Mouse (Mus musculus) liver, embryonic 11.5 days (tissue): ENCODE results near the gene Ddc. TPM values are rescaled to one million over a fixed set of nuclear protein-coding genes. Genes with fewer than 3 reads are reported as not detected.

Experiments
- ATAC-seq: fragments of 200-750 bp; cut with Nextera tagmentation; replicated peaks from 2 replicates; pipeline ENCODE4 v1.8.0; 2017; ENCODE audit warnings: moderate number of reproducible peaks, mild to moderate bottlenecking, moderate TSS enrichment, moderate library complexity; ENCODE audit not compliant: low FRiP score
- DNase-seq: peaks from one replicate; pipeline ENCODE4 v3.0.0-alpha.2; 2017; ENCODE audit warnings: low spot score
- H3K27ac ChIP-seq: fragments of 300-500 bp; sonication (generic); 2 replicates; pipeline ENCODE4 v1.5.1; 2014; ENCODE audit warnings: mild to moderate bottlenecking, low read depth, low read length, control low read depth
- H3K27me3 ChIP-seq: fragments of 300-500 bp; sonication (generic); replicated peaks from 2 replicates; pipeline ENCODE4 v1.6.1; 2014; ENCODE audit warnings: low read length, mixed read lengths; ENCODE audit not compliant: control insufficient read depth, insufficient read depth
- H3K36me3 ChIP-seq: fragments of 300-500 bp; sonication (generic); 2 replicates; pipeline ENCODE4 v1.6.1; 2014; ENCODE audit warnings: mild to moderate bottlenecking, low read length, moderate library complexity, mixed read lengths; ENCODE audit not compliant: control insufficient read depth, insufficient read depth
- H3K4me1 ChIP-seq: fragments of 300-500 bp; sonication (generic); replicated peaks from 2 replicates; pipeline ENCODE4 v1.6.1; 2014; ENCODE audit warnings: low read length, mixed read lengths; ENCODE audit not compliant: control insufficient read depth, insufficient read depth
- H3K4me2 ChIP-seq: fragments of 300-500 bp; sonication (generic); 2 replicates; pipeline ENCODE4 v1.6.1; 2014; ENCODE audit warnings: mild to moderate bottlenecking, control low read depth, moderate library complexity
- H3K4me3 ChIP-seq: fragments of 300-500 bp; sonication (generic); 2 replicates; pipeline ENCODE4 v1.5.1; 2014; ENCODE audit warnings: low read depth, low read length, control low read depth
- H3K9ac ChIP-seq: fragments of 300-500 bp; sonication (generic); 2 replicates; pipeline ENCODE4 v1.6.1; 2014; ENCODE audit warnings: low read depth, low read length, control low read depth
- H3K9me3 ChIP-seq: fragments of 300-500 bp; sonication (generic); 2 replicates; pipeline ENCODE4 v1.6.1; 2016; ENCODE audit warnings: low read length, inconsistent platforms, mixed read lengths; ENCODE audit not compliant: control insufficient read depth
- whole genome bisulfite sequencing: fragments of 180-500 bp; shearing (Covaris S2); extraction: QIAGEN DNeasy Blood & Tissue Kit; methylation state at CpG from one replicate; pipeline ENCODE4 v1.1.7; 2014; 5-methylcytosine and 5-hydroxymethylcytosine counted together
- polyA plus RNA-seq: library from polyadenylated mRNA; unstranded; fragments of >200 nt; fragmentation: Nextera tagmentation; extraction: Ambion mirVana; gene quantifications from 2 replicates; pipeline ENCODE4 v1.2.1, GENCODE M21; 2014

Ddc gene
- 15.9 and 17.2 TPM in 2 replicates for polyA plus RNA-seq

DNA sequence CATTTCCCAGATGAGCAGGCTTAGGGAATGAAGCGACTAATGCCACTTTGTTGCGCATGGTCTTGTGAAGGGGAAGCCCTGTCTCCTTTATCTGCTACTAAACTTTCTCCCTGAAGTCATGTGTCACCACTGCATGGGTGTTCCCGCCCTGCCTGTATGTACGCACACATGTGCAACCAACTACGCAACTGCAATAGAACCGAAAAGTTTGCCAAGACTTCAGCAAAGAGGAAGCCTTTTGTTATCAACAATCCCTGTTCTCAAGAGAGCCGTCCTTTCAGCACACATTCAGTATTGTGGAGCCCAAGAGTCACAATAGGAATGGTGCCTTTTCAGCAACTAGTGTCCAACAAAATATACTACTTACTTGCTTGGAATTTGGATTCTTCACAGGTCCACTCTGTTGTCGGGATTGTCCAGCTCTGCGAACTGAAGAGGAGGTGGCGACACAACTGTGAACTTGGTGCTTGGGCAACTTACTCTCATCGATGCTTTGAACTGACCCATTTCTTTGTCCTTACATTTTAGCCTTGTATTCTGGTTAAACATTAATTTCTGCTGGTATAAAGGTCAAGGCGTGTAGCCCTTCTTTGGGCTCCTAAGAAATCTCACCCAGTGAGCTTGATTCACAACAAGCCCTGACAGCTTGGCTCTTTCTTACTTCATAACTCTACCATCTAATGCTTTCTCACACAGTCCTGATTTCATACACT lies at the start of gene Ddc:
Ddc (minus strand) TSS at position 500 of the 713 bp plus-strand sequence.
- no peak for DNase-seq
- Histone ChIP-seq H3K9me3 (no peaks in the 10 kb centered on the region), H3K27ac (no peak within 1 kb of the TSS), H3K36me3 (no peaks in the 10 kb centered on the region), H3K4me2 (peak within 1 kb of the TSS; percentile 5; the same call in 1 of the 2 replicates), H3K9ac (no peak within 1 kb of the TSS), H3K4me1 (peaks cover 3% of the 10 kb centered on the region), H3K4me3 (no peak within 1 kb of the TSS), H3K27me3 (no peaks in the 10 kb centered on the region)
- no peak for ATAC-seq
- 76% methylated on average over 12 of the region's 12 CpGs for WGBS

DNA sequence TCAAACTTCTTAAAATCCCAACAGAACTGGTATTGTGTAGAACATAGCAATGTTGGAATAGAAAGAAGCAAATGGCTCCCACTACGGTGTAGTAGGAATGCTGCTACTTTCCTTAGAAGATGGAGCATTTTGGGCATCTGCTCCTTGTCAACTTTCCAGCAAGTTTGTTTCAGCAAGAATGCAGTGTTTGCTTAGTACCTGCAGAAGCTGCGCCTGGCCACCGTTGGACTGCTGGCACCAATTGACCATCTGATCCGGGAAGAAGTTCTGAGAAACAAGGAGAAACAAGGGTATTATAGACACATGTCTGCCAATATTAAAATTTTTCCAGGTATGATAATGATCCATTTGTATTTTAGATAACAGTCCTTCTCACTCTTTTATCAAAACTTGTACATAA lies 47.8 kb upstream of the Ddc start:
- peaks cover 23% of the 10 kb centered on the region; the same call in 1 of the 2 replicates for H3K36me3 ChIP-seq

DNA sequence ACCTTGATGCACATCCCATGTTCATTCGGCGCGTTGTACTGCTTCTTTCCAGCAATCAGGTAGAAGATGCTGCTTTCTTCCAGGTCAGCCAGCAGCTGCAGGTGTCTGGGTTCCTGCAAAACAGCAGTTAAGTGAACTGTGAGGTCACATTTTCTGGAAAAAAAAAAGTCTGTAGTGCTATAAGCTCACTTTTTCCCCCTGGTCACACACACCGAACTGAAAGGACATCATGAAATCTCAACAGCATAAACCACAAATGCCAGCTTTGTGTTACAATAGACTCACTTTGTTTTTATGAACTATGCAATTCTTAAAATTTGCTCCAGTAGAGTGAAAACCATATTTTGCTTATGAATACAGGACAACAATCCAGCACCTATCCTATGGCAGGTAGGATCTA lies 46.9 kb upstream of the Ddc start:
- WGBS: 90% methylated on average over 4 of the region's 4 CpGs
- no peak overlapping the region for H3K4me2 ChIP-seq
- H3K9me3 ChIP-seq: no peaks in the 10 kb centered on the region
- no peak for ATAC-seq
- H3K36me3 ChIP-seq: peaks cover 20% of the 10 kb centered on the region
- peaks cover 9% of the 10 kb centered on the region for H3K4me1 ChIP-seq
- H3K27ac ChIP-seq: no peak overlapping the region
- no peak overlapping the region for H3K9ac ChIP-seq
- no peaks in the 10 kb centered on the region for H3K27me3 ChIP-seq
- no peak for DNase-seq
- no peak overlapping the region for H3K4me3 ChIP-seq

More for the DNA sequence above, 47.8 kb upstream of the Ddc start:
- Histone ChIP-seq H3K9ac (no peak overlapping the region), H3K4me3 (no peak overlapping the region), H3K4me1 (peaks cover 9% of the 10 kb centered on the region), H3K4me2 (no peak overlapping the region), H3K27me3 (no peaks in the 10 kb centered on the region), H3K27ac (no peak overlapping the region), H3K9me3 (no peaks in the 10 kb centered on the region)
- DNase-seq (no peak), ATAC-seq (no peak)
- WGBS: 90% methylated on average over 4 of the region's 4 CpGs

DNA sequence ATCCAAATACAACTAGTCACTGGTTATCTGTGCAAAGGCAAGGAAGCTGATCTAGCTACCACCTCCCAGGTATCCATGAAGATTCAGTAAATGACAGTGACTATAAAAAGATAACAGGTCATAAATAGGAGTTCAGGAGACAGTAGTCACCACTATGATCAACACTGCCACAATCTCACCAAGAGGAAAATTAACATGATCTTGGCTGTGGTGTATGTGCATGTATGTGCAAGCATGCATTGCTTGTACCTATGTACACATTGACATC lies 46.1 kb upstream of the Ddc start:
- H3K9me3 ChIP-seq: no peaks in the 10 kb centered on the region
- peaks cover 9% of the 10 kb centered on the region for H3K4me1 ChIP-seq
- DNase-seq (no peak), ATAC-seq (no peak)
- H3K4me2 ChIP-seq: no peak overlapping the region
- no peaks in the 10 kb centered on the region for H3K27me3 ChIP-seq
- H3K9ac ChIP-seq: no peak overlapping the region
- no peak overlapping the region for H3K4me3 ChIP-seq
- no peak overlapping the region for H3K27ac ChIP-seq
- peaks cover 23% of the 10 kb centered on the region for H3K36me3 ChIP-seq

DNA sequence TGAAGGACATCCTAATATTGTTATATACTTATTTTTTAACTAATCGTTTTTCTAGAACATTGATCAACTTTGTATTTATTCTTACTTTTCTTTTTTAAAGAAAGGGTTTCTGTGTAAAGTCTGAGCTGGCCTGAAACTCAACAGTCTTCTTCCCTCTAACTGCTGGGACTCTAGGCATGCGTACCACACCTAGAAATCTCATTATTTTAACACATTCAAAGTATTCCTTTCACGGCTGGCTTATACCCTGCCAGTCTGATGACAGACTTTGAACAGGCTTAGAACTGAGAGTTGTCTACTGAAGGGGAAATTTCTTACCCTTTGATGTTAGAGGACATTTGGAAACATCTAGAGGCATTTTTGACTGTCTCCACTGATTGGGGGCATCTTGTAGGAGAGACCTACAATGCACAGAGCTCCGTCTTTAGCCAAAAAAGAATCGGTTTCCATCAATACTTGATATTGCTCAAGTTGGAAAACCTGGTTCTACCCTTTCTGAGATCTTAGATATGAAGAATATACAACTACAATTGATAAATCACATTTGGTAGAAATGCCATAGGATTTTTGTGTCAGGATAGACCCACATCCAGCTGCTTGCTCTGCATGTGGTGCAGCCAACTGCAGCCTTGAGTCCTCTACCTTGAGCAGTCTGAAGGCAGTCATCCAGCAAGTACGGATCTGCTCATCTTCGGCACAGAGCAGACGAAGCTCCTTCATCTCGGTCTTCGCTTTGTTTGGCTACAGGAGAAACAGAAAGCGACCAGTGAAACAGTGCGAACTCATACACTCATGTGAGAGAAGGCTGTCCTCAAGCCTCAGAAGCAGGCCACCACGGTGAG lies 45.5 kb upstream of the Ddc start:
- DNase-seq (no peak), ATAC-seq (no peak)
- Histone ChIP-seq H3K9me3 (no peaks in the 10 kb centered on the region), H3K36me3 (peaks cover 23% of the 10 kb centered on the region), H3K9ac (no peak overlapping the region), H3K27me3 (no peaks in the 10 kb centered on the region), H3K4me3 (no peak overlapping the region), H3K4me2 (no peak overlapping the region), H3K27ac (no peak overlapping the region), H3K4me1 (peaks cover 6% of the 10 kb centered on the region)
- 87% methylated on average over 13 of the region's 13 CpGs for WGBS

DNA sequence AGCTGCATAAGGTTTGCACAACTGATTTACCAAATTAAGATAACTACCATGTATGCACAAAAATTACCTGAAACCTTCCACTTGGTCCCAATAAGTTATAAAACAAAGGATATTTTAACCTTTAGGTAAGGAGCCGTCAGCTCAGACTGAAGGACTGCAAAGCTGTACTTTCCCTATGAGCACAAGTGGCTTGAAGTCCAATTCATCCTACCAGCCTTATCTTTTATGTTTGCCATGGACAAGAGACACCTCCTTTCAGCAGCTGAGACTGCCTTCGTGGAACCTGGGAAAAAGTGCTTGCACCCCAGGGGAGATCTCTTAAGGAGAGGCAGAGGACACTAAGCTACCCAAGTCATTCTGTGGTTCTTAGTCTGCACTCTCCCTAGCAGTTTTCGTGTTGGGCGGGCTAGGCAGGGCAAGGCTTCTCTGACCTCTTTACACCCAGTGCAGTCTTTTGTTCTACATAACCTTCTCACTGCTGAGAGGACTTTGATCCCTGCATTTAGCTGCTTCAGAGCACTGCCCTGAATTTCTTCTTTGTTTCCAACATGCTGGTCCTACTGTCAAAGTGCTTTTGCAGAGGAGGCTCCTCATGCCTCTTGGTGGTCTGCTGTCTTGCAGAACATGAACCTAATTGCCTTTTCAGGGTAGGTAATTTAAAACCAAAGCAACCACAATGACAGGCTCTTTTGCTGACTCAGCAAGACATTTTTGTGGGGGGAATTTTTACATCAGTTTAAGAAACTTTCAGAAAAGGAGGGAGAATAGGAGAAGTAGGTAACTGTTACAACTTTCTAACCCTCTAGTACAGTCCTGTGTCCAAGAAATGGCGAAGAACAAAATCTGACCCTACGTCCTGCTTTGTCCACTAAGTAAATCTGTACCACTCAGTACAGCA lies 44.6 kb upstream of the Ddc start:
- Histone ChIP-seq H3K27ac (no peak overlapping the region), H3K4me3 (no peak overlapping the region), H3K27me3 (no peaks in the 10 kb centered on the region), H3K9me3 (no peaks in the 10 kb centered on the region), H3K4me2 (no peak overlapping the region), H3K9ac (no peak overlapping the region), H3K36me3 (peaks cover 29% of the 10 kb centered on the region), H3K4me1 (peaks cover 3% of the 10 kb centered on the region)
- ATAC-seq: no peak
- 68% methylated on average over 6 of the region's 6 CpGs for WGBS
- DNase-seq: no peak

DNA sequence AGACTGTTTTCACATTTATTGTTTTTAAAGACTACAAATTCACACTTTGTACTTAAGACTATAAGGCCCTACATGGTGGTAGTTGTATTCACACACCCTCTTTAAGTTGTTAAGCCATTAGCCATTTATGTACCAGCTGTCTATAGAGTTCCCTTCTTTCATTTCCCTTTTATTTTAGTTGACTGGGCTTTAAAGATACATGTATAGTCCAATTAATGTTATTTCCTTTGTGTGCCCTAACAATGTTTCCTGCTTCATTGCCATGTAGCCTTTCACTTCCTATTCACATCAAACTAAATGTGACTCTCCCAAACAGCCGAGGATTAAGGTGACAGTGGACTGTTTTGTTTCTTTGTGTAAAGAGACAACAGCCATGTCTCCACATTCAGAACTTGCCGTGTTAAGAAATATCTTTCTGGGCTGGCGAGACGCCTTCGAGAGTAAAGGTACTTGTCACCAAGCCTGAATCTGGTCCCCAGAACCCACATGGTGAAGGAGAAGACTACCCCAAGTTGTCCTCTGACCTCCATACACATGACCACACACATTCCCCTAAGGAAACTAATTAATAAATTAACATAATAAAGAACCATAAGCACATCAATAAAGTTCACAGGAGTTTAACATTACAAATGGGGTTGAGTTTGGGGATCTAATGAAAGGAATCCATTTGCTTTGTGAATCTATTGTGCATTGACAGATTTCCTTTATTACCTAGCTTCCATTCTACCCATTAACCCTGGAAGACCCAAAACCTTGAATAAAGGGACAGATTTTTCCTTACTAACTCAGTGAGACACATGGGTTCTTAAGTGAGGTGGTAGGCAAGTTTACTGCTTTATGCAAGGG lies 43.1 kb upstream of the Ddc start:
- Histone ChIP-seq H3K36me3 (peaks cover 38% of the 10 kb centered on the region), H3K27me3 (no peaks in the 10 kb centered on the region), H3K9ac (no peak overlapping the region), H3K4me2 (no peak overlapping the region), H3K4me1 (peaks cover 3% of the 10 kb centered on the region), H3K4me3 (no peak overlapping the region), H3K9me3 (no peaks in the 10 kb centered on the region), H3K27ac (no peak overlapping the region)
- DNase-seq (no peak), ATAC-seq (no peak)
- WGBS: 85% methylated on average over 5 of the region's 5 CpGs

DNA sequence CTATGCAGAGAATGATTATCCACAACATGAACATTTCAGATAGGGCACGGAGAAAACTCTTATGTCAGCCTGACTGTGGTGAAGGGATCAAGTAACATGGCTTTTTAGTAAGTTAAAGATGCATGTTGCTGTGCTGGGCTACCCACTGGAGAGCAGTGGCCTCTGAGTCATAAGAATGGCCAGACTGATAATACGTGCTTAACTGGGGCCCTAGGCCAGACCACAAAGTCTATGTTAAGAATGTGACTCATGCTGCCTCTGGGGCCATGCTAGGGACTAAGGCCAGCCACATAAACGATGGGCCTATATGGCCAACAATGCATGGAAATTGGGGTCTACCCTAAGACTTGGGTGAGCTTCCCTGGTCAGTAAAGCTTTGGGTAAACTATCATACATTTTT lies 41.7 kb upstream of the Ddc start:
- ATAC-seq (peak; percentile 72), DNase-seq (no peak)
- Histone ChIP-seq H3K9me3 (no peaks in the 10 kb centered on the region), H3K27ac (no peak overlapping the region), H3K4me3 (no peak overlapping the region), H3K27me3 (no peaks in the 10 kb centered on the region), H3K9ac (no peak overlapping the region), H3K4me1 (peaks cover 6% of the 10 kb centered on the region), H3K36me3 (peaks cover 41% of the 10 kb centered on the region), H3K4me2 (no peak overlapping the region)
- 34% methylated on average over 3 of the region's 3 CpGs for WGBS
